Mouse (Mus musculus): ENCODE results near the gene Rhebl1. TPM values are rescaled to one million over a fixed set of nuclear protein-coding genes. Genes with fewer than 3 reads are reported as not detected.

Gene Rhebl1
- polyA plus RNA-seq, 1 experiment from 2014 or later, result 8.6 TPM

- Histone ChIP-seq H3K4me2 (no peak overlapping the region), H3K9ac (no peak overlapping the region)
- WGBS, result 76% methylated on average over 7 of the region's 7 CpGs
Measured at GRCm38 (mm10) chr15:98887526-98887925, 6.8 kb downstream of the Rhebl1 start.

GRCm38 (mm10) chr15:98886667-98887387 lies 7.5 kb downstream of the Rhebl1 start:
- H3K36me3 ChIP-seq, result no peaks in the 10 kb centered on the region
- no peaks in the 10 kb centered on the region for H3K27me3 ChIP-seq (replicated peaks)
- no peak overlapping the region for H3K27ac ChIP-seq
- ATAC-seq (ENCODE audit: insufficient read depth, low FRiP score, low read depth), result no peak
- 60% methylated on average over 8 of the region's 8 CpGs for WGBS
- no peak overlapping the region for H3K4me3 ChIP-seq (replicated peaks)
- H3K9me3 ChIP-seq, result no peaks in the 10 kb centered on the region
- H3K4me2 ChIP-seq, result no peak overlapping the region
- no peak overlapping the region for H3K9ac ChIP-seq
- H3K4me1 ChIP-seq, result peaks cover 4% of the 10 kb centered on the region

More at GRCm38 (mm10) chr15:98887526-98887925, 6.8 kb downstream of the Rhebl1 start:
- H3K27ac ChIP-seq, result no peak overlapping the region
- H3K4me3 ChIP-seq (replicated peaks), result no peak overlapping the region
- H3K4me1 ChIP-seq, result peaks cover 4% of the 10 kb centered on the region
- H3K9me3 ChIP-seq, result no peaks in the 10 kb centered on the region
- H3K27me3 ChIP-seq (replicated peaks), result no peaks in the 10 kb centered on the region
- no peaks in the 10 kb centered on the region for H3K36me3 ChIP-seq
- ATAC-seq (ENCODE audit: insufficient read depth, low FRiP score, low read depth), result no peak

GRCm38 (mm10) chr15:98884106-98884505 lies 10.2 kb downstream of the Rhebl1 start:
- no peaks in the 10 kb centered on the region for H3K9me3 ChIP-seq
- WGBS, result 76% methylated on average over 1 of the region's 1 CpGs
- H3K4me1 ChIP-seq, result 0 out of 2 replicates have a peak, but pooled peaks cover 8% of the 10 kb centered on the region
- H3K4me3 ChIP-seq (replicated peaks), result no peak overlapping the region
- no peak overlapping the region for H3K4me2 ChIP-seq
- H3K27ac ChIP-seq, result no peak overlapping the region
- H3K9ac ChIP-seq, result no peak overlapping the region
- no peak for ATAC-seq (ENCODE audit: insufficient read depth, low FRiP score, low read depth)
- no peaks in the 10 kb centered on the region for H3K36me3 ChIP-seq
- H3K27me3 ChIP-seq (replicated peaks), result no peaks in the 10 kb centered on the region

- Histone ChIP-seq H3K27ac (no peak overlapping the region), H3K36me3 (no peaks in the 10 kb centered on the region), H3K4me2 (no peak overlapping the region), H3K9ac (no peak overlapping the region), H3K4me1 (0 out of 2 replicates have a peak, but pooled peaks cover 8% of the 10 kb centered on the region), H3K27me3 (replicated peaks) (no peaks in the 10 kb centered on the region), H3K4me3 (replicated peaks) (no peak overlapping the region), H3K9me3 (no peaks in the 10 kb centered on the region)
- no peak for ATAC-seq (ENCODE audit: insufficient read depth, low FRiP score, low read depth)
Measured at GRCm38 (mm10) chr15:98883661-98884060, 10.7 kb downstream of the Rhebl1 start.

GRCm38 (mm10) chr15:98881656-98882008 lies 12.7 kb downstream of the Rhebl1 start:
- Histone ChIP-seq H3K27me3 (replicated peaks) (no peaks in the 10 kb centered on the region), H3K4me3 (replicated peaks) (peak overlapping the region; percentile 75), H3K9ac (no peak overlapping the region), H3K4me2 (peak overlapping the region; percentile 95), H3K36me3 (0 out of 2 replicates have a peak, but pooled peaks cover 2% of the 10 kb centered on the region), H3K9me3 (no peaks in the 10 kb centered on the region), H3K4me1 (0 out of 2 replicates have a peak, but pooled peaks cover 8% of the 10 kb centered on the region), H3K27ac (0 out of 2 replicates have a peak overlapping the region, but pooled peaks have one; percentile 27)
- WGBS, result 7% methylated on average over 5 of the region's 5 CpGs
- peak; percentile 9; the same call in 1 of the 2 replicates for ATAC-seq (ENCODE audit: insufficient read depth, low FRiP score, low read depth)

- Histone ChIP-seq H3K36me3 (0 out of 2 replicates have a peak, but pooled peaks cover 2% of the 10 kb centered on the region), H3K9ac (peak overlapping the region; percentile 45; the same call in 1 of the 2 replicates), H3K27ac (peak overlapping the region; percentile 78), H3K9me3 (no peaks in the 10 kb centered on the region), H3K4me3 (replicated peaks) (peak overlapping the region; percentile 75), H3K4me2 (peak overlapping the region; percentile 95), H3K27me3 (replicated peaks) (no peaks in the 10 kb centered on the region), H3K4me1 (0 out of 2 replicates have a peak, but pooled peaks cover 8% of the 10 kb centered on the region)
- peak; percentile 98 for ATAC-seq (ENCODE audit: insufficient read depth, low FRiP score, low read depth)
- under 1% methylated on average over 48 of the region's 48 CpGs for WGBS
Measured at GRCm38 (mm10) chr15:98880978-98881655, 13.2 kb downstream of the Rhebl1 start.

- H3K27me3 ChIP-seq (replicated peaks), result no peaks in the 10 kb centered on the region
- H3K9me3 ChIP-seq, result no peaks in the 10 kb centered on the region
- 0 out of 2 replicates have a peak, but pooled peaks cover 2% of the 10 kb centered on the region for H3K36me3 ChIP-seq
- no peak overlapping the region for H3K9ac ChIP-seq
- H3K4me2 ChIP-seq, result no peak overlapping the region
- H3K4me3 ChIP-seq (replicated peaks), result no peak overlapping the region
- 0 out of 2 replicates have a peak, but pooled peaks cover 10% of the 10 kb centered on the region for H3K4me1 ChIP-seq
- 9% methylated on average over 3 of the region's 3 CpGs for WGBS
- no peak overlapping the region for H3K27ac ChIP-seq
- no peak for ATAC-seq (ENCODE audit: insufficient read depth, low FRiP score, low read depth)
Measured at GRCm38 (mm10) chr15:98877331-98877730, 17.0 kb downstream of the Rhebl1 start.

- Histone ChIP-seq H3K36me3 (no peaks in the 10 kb centered on the region), H3K9ac (peak overlapping the region; percentile 98), H3K4me1 (peaks cover 31% of the 10 kb centered on the region), H3K27me3 (replicated peaks) (no peaks in the 10 kb centered on the region), H3K4me3 (replicated peaks) (peak overlapping the region; percentile 96), H3K27ac (peak overlapping the region; percentile 99), H3K9me3 (no peaks in the 10 kb centered on the region), H3K4me2 (peak overlapping the region; percentile 96)
- ATAC-seq (ENCODE audit: insufficient read depth, low FRiP score, low read depth), result peak; percentile 77
- under 1% methylated on average over 50 of the region's 51 CpGs for WGBS
Measured at GRCm38 (mm10) chr15:98871916-98872888, 22.1 kb downstream of the Rhebl1 start.

- WGBS, result under 1% methylated on average over 74 of the region's 94 CpGs
- peak; percentile 52 for ATAC-seq (ENCODE audit: insufficient read depth, low FRiP score, low read depth)
- Histone ChIP-seq H3K9ac (peak within 1 kb of the TSS; percentile 98), H3K4me1 (peaks cover 34% of the 10 kb centered on the region), H3K27ac (peak within 1 kb of the TSS; percentile 99), H3K4me3 (replicated peaks) (peak within 1 kb of the TSS; percentile 96), H3K36me3 (peaks cover 3% of the 10 kb centered on the region; the same call in 1 of the 2 replicates), H3K27me3 (replicated peaks) (no peaks in the 10 kb centered on the region), H3K9me3 (no peaks in the 10 kb centered on the region), H3K4me2 (peak within 1 kb of the TSS; percentile 96)
Measured at GRCm38 (mm10) chr15:98871070-98871915, 23.0 kb downstream of the Rhebl1 start, which contains the start of gene Kmt2d. TSS of gene Kmt2d (minus strand) at chr15:98871204.

- Histone ChIP-seq H3K4me1 (peaks cover 34% of the 10 kb centered on the region), H3K9ac (peak overlapping the region; percentile 98), H3K9me3 (no peaks in the 10 kb centered on the region), H3K27ac (peak overlapping the region; percentile 99), H3K36me3 (peaks cover 12% of the 10 kb centered on the region), H3K27me3 (replicated peaks) (no peaks in the 10 kb centered on the region), H3K4me3 (replicated peaks) (peak overlapping the region; percentile 96), H3K4me2 (peak overlapping the region; percentile 96)
- no peak for ATAC-seq (ENCODE audit: insufficient read depth, low FRiP score, low read depth)
- under 1% methylated on average over 16 of the region's 16 CpGs for WGBS
Measured at GRCm38 (mm10) chr15:98870179-98871069, 23.9 kb downstream of the Rhebl1 start.

Data from stomach, embryonic 15.5 days (tissue).